Mouse (Mus musculus) G1E (cell line): Measurements from ENCODE around the gene Tfap2b.

Experiments used
- CTCF ChIP-seq: IDR thresholded peaks from 2 replicates; pipeline ENCODE4 v1.5.1; 2012; ENCODE audit warnings: low read depth, low read length, inconsistent platforms, mixed read lengths
- GATA1 ChIP-seq: IDR thresholded peaks from 2 replicates; pipeline ENCODE4 v1.6.1; 2012; ENCODE audit warnings: borderline replicate concordance, low read length, inconsistent platforms, mixed read lengths
- TAL1 ChIP-seq: conservative IDR thresholded peaks from 2 replicates; pipeline ENCODE4 v1.6.1; 2012; ENCODE audit warnings: low read depth, low read length, inconsistent platforms, mixed read lengths

- TF ChIP-seq CTCF (no peak), TAL1 (no peak), GATA1 (no peak)
Measured at GRCm38 (mm10) chr1:19219381-19219780, 10.7 kb downstream of the Tfap2b start.
